Mouse (Mus musculus) bone marrow macrophage, adult 2 months (primary cell): ENCODE data around the gene F830045P16Rik. TPM values are rescaled to one million over a fixed set of nuclear protein-coding genes. Genes with fewer than 3 reads are reported as not detected.

ENCODE experiments used
- H3K27ac ChIP-seq: 2 replicates; pipeline ENCODE4 v1.5.1; 2012; ENCODE audit warnings: low read depth, low read length; ENCODE audit not compliant: insufficient read depth
- H3K4me1 ChIP-seq: 2 replicates; pipeline ENCODE4 v1.6.1; 2012; ENCODE audit warnings: low read length; ENCODE audit not compliant: control insufficient read depth, insufficient read depth
- H3K4me3 ChIP-seq: 2 replicates; pipeline ENCODE4 v1.5.1; 2012; ENCODE audit warnings: mild to moderate bottlenecking, low read length, moderate library complexity; ENCODE audit not compliant: insufficient read depth
- CTCF ChIP-seq: IDR thresholded peaks from 2 replicates; pipeline ENCODE4 v1.5.1; 2012; ENCODE audit warnings: low read depth, mild to moderate bottlenecking, low read length, moderate library complexity
- POLR2A ChIP-seq: IDR thresholded peaks from 2 replicates; pipeline ENCODE4 v1.6.1; 2012; ENCODE audit warnings: mild to moderate bottlenecking, low read depth, low read length, borderline replicate concordance
- polyA plus RNA-seq: library from polyadenylated mRNA; stranded (reverse); fragments of >200 nt; gene quantifications from 2 replicates; pipeline ENCODE4 v1.2.4, GENCODE M21; 2012; ENCODE audit not compliant: missing spikeins, insufficient read depth, insufficient read length

Gene F830045P16Rik
- polyA plus RNA-seq, 1 experiment, result 0.28 TPM

GRCm38 (mm10) chr2:129569556-129569955, 33.2 kb upstream of the F830045P16Rik start:
- TF ChIP-seq CTCF (no peak), POLR2A (no peak)
- H3K27ac ChIP-seq, result no peak overlapping the region

GRCm38 (mm10) chr2:129569120-129569519, 32.7 kb upstream of the F830045P16Rik start:
- TF ChIP-seq CTCF, result no peak
- no peak for TF ChIP-seq POLR2A
- H3K4me3 ChIP-seq, result no peak overlapping the region
- H3K27ac ChIP-seq, result no peak overlapping the region

More at GRCm38 (mm10) chr2:129569556-129569955, 33.2 kb upstream of the F830045P16Rik start:
- Histone ChIP-seq H3K4me1 (peaks cover 23% of the 10 kb centered on the region), H3K4me3 (no peak overlapping the region)

GRCm38 (mm10) chr2:129563944-129564709, 27.7 kb upstream of the F830045P16Rik start:
- Histone ChIP-seq H3K27ac (no peak overlapping the region), H3K4me1 (peaks cover 33% of the 10 kb centered on the region), H3K4me3 (no peak overlapping the region)
- TF ChIP-seq POLR2A, result no peak
- TF ChIP-seq CTCF, result no peak

More at GRCm38 (mm10) chr2:129569120-129569519, 32.7 kb upstream of the F830045P16Rik start:
- peaks cover 20% of the 10 kb centered on the region for H3K4me1 ChIP-seq

GRCm38 (mm10) chr2:129561796-129562195, 25.4 kb upstream of the F830045P16Rik start:
- no peak for TF ChIP-seq POLR2A
- no peak for TF ChIP-seq CTCF
- H3K4me1 ChIP-seq, result peaks cover 54% of the 10 kb centered on the region
- H3K4me3 ChIP-seq, result no peak overlapping the region
- no peak overlapping the region for H3K27ac ChIP-seq

GRCm38 (mm10) chr2:129558875-129559219, 22.4 kb upstream of the F830045P16Rik start:
- H3K27ac ChIP-seq, result peak overlapping the region; percentile 41
- H3K4me3 ChIP-seq, result no peak overlapping the region
- no peak for TF ChIP-seq POLR2A
- no peak for TF ChIP-seq CTCF
- H3K4me1 ChIP-seq, result peaks cover 75% of the 10 kb centered on the region

GRCm38 (mm10) chr2:129558008-129558874, 21.8 kb upstream of the F830045P16Rik start:
- Histone ChIP-seq H3K27ac (peak overlapping the region; percentile 67), H3K4me3 (no peak overlapping the region; the same call in 1 of the 2 replicates), H3K4me1 (peaks cover 73% of the 10 kb centered on the region)
- TF ChIP-seq CTCF (no peak), POLR2A (no peak)

GRCm38 (mm10) chr2:129556081-129556480, 19.7 kb upstream of the F830045P16Rik start:
- no peak overlapping the region for H3K27ac ChIP-seq
- no peak overlapping the region for H3K4me3 ChIP-seq
- peaks cover 80% of the 10 kb centered on the region for H3K4me1 ChIP-seq
- TF ChIP-seq CTCF (no peak), POLR2A (no peak)

GRCm38 (mm10) chr2:129550781-129551180, 14.4 kb upstream of the F830045P16Rik start:
- Histone ChIP-seq H3K27ac (peak overlapping the region; percentile 87; the same call in 1 of the 2 replicates), H3K4me1 (peaks cover 85% of the 10 kb centered on the region), H3K4me3 (no peak overlapping the region)
- TF ChIP-seq POLR2A, result no peak
- TF ChIP-seq CTCF, result no peak

GRCm38 (mm10) chr2:129549537-129550135, 13.2 kb upstream of the F830045P16Rik start:
- TF ChIP-seq CTCF (no peak), POLR2A (no peak)
- H3K4me1 ChIP-seq, result peaks cover 86% of the 10 kb centered on the region
- H3K4me3 ChIP-seq, result no peak overlapping the region
- H3K27ac ChIP-seq, result peak overlapping the region; percentile 87

GRCm38 (mm10) chr2:129546772-129547171, 10.4 kb upstream of the F830045P16Rik start:
- H3K4me1 ChIP-seq, result peaks cover 68% of the 10 kb centered on the region
- H3K27ac ChIP-seq, result peak overlapping the region; percentile 99
- no peak for TF ChIP-seq POLR2A
- no peak for TF ChIP-seq CTCF
- no peak overlapping the region for H3K4me3 ChIP-seq

GRCm38 (mm10) chr2:129545596-129545995, 9.2 kb upstream of the F830045P16Rik start:
- Histone ChIP-seq H3K4me3 (no peak overlapping the region), H3K27ac (peak overlapping the region; percentile 99), H3K4me1 (peaks cover 57% of the 10 kb centered on the region)
- TF ChIP-seq POLR2A (no peak), CTCF (no peak)
